Mouse (Mus musculus) forebrain, embryonic 13.5 days (tissue): ENCODE measurements around the gene Rad23a. TPM values are rescaled to one million over a fixed set of nuclear protein-coding genes. Genes with fewer than 3 reads are reported as not detected.
"Not testable (repeated sequence)": the region's sequence is repeated elsewhere in the genome, so short reads cannot be mapped to it uniquely, and the experiment has no call there.

Experiments used
- ATAC-seq: fragments of 200-750 bp; cut with Nextera tagmentation; 2 replicates; pipeline ENCODE4 v1.8.0; 2017
- H3K27ac ChIP-seq: fragments of 300-500 bp; sonication (generic); 2 replicates; pipeline ENCODE4 v1.5.1; 2015; ENCODE audit warnings: inconsistent platforms, mild to moderate bottlenecking, moderate library complexity
- H3K27me3 ChIP-seq: fragments of 300-500 bp; sonication (generic); 2 replicates; pipeline ENCODE4 v1.6.1; 2015; ENCODE audit warnings: mild to moderate bottlenecking, inconsistent platforms
- H3K36me3 ChIP-seq: fragments of 300-500 bp; sonication (generic); 2 replicates; pipeline ENCODE4 v1.6.1; 2015; ENCODE audit warnings: mild to moderate bottlenecking, inconsistent platforms; ENCODE audit not compliant: poor library complexity, severe bottlenecking
- H3K4me1 ChIP-seq: fragments of 300-500 bp; sonication (generic); 2 replicates; pipeline ENCODE4 v1.6.1; 2015; ENCODE audit warnings: inconsistent platforms
- H3K4me2 ChIP-seq: fragments of 300-500 bp; sonication (generic); 2 replicates; pipeline ENCODE4 v1.6.1; 2015; ENCODE audit warnings: inconsistent platforms, mild to moderate bottlenecking, moderate library complexity
- H3K4me3 ChIP-seq: fragments of 300-500 bp; sonication (generic); 2 replicates; pipeline ENCODE4 v1.5.1; 2015; ENCODE audit warnings: mild to moderate bottlenecking, inconsistent platforms
- H3K9ac ChIP-seq: fragments of 300-500 bp; sonication (generic); 2 replicates; pipeline ENCODE4 v1.6.1; 2015; ENCODE audit warnings: mild to moderate bottlenecking, inconsistent platforms
- H3K9me3 ChIP-seq: fragments of 300-500 bp; sonication (generic); replicated peaks from 2 replicates; pipeline ENCODE4 v1.6.1; 2016; ENCODE audit warnings: inconsistent platforms
- WGBS: fragments of 180-500 bp; shearing (Covaris S2); methylation state at CpG from one replicate; pipeline ENCODE4 v1.1.7; 2015; 5-methylcytosine and 5-hydroxymethylcytosine counted together
- polyA plus RNA-seq: library from polyadenylated mRNA; unstranded; fragments of >200 nt; fragmentation: Nextera tagmentation; extraction: Ambion mirVana; gene quantifications from 2 replicates; pipeline ENCODE4 v1.2.1, GENCODE M21; 2015

Gene Rad23a
- polyA plus RNA-seq, 1 experiment from 2014 or later: 93.9 TPM

GRCm38 (mm10) chr8:84837912-84838470, 2.5 kb downstream of the Rad23a start:
- Histone ChIP-seq H3K36me3 (peaks cover 70% of the 10 kb centered on the region), H3K9ac (no peak overlapping the region), H3K27ac (peak overlapping the region; percentile 31), H3K4me2 (no peak overlapping the region), H3K4me1 (peaks cover 59% of the 10 kb centered on the region), H3K9me3 (no peaks in the 10 kb centered on the region), H3K4me3 (no peak overlapping the region), H3K27me3 (no peaks in the 10 kb centered on the region)
- 89% methylated on average over 15 of the region's 15 CpGs for WGBS
- ATAC-seq: no peak

- H3K27me3 ChIP-seq: no peaks in the 10 kb centered on the region
- 79% methylated on average over 8 of the region's 8 CpGs for WGBS
- H3K9me3 ChIP-seq: no peaks in the 10 kb centered on the region
- no peak overlapping the region for H3K4me3 ChIP-seq
- no peak overlapping the region for H3K4me2 ChIP-seq
- ATAC-seq: no peak
- H3K4me1 ChIP-seq: peaks cover 58% of the 10 kb centered on the region
- peaks cover 64% of the 10 kb centered on the region for H3K36me3 ChIP-seq
- H3K27ac ChIP-seq: peak overlapping the region; percentile 31
- no peak overlapping the region for H3K9ac ChIP-seq
Observed at GRCm38 (mm10) chr8:84837149-84837911, 3.1 kb downstream of the Rad23a start.

- WGBS: 58% methylated on average over 10 of the region's 10 CpGs
- peak overlapping the region; percentile 30 for H3K4me2 ChIP-seq
- H3K4me3 ChIP-seq: no peak overlapping the region
- peaks cover 58% of the 10 kb centered on the region for H3K4me1 ChIP-seq
- no peak overlapping the region for H3K9ac ChIP-seq
- peaks cover 51% of the 10 kb centered on the region for H3K36me3 ChIP-seq
- H3K27ac ChIP-seq: peak overlapping the region; percentile 95
- H3K27me3 ChIP-seq: no peaks in the 10 kb centered on the region
- no peaks in the 10 kb centered on the region for H3K9me3 ChIP-seq
- ATAC-seq: peak; percentile 71
Observed at GRCm38 (mm10) chr8:84834866-84835855, 5.3 kb downstream of the Rad23a start.

DNA sequence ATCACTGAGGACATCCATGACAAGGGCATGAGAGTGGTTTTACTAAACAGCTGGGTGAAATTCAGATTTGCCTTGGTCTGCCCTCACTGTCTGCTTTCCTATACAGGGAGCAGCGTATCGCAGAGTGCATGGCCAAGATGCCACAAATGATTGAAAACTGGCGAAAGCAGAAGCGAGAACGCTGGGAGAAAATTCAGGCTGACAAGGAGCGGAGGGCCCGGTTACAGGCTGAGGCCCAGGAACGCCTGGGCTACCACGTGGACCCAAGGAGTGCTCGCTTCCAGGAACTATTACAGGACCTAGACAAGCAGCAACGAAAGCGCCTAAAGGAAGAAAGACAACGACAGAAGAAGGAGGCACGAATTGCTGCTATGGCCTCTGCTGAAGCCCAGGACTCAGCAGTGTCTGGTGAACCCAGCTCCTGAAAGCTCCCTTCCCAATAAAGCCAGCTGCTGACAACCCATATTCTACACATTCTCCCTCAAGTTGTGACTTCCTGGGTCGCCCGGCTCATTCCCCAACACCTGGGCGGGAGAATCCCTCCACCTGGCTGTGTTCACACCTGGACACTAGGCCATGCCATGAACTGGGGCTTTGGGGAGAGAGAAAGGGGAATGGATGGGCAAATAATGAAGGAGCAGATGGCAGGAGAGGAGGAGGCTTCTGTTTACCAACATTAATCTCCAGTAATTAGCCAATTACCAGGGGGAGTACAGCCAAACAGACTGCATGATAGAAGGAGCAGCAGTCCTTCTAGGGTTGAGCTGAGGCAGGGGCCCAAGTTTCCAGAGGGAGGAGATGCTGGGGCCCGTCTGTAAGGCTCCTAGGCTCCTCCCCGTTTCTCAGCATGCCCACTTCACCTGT, 6.2 kb downstream of the Rad23a start:
- H3K9me3 ChIP-seq: no peaks in the 10 kb centered on the region
- peaks cover 50% of the 10 kb centered on the region for H3K4me1 ChIP-seq
- peak overlapping the region; percentile 74; the same call in 1 of the 2 replicates for H3K4me2 ChIP-seq
- peak overlapping the region; percentile 95 for H3K27ac ChIP-seq
- H3K9ac ChIP-seq: peak overlapping the region; percentile 27; the same call in 1 of the 2 replicates
- H3K36me3 ChIP-seq: peaks cover 51% of the 10 kb centered on the region
- 80% methylated on average over 19 of the region's 19 CpGs for WGBS
- ATAC-seq: peak; percentile 61
- no peaks in the 10 kb centered on the region for H3K27me3 ChIP-seq
- peak overlapping the region; percentile 88; the same call in 1 of the 2 replicates for H3K4me3 ChIP-seq

- WGBS: 67% methylated on average over 10 of the region's 10 CpGs
- H3K4me2 ChIP-seq: peak overlapping the region; percentile 74
- H3K9me3 ChIP-seq: no peaks in the 10 kb centered on the region
- ATAC-seq: no peak
- H3K27ac ChIP-seq: peak overlapping the region; percentile 95
- peak overlapping the region; percentile 97 for H3K9ac ChIP-seq
- H3K4me1 ChIP-seq: peaks cover 46% of the 10 kb centered on the region
- no peaks in the 10 kb centered on the region for H3K27me3 ChIP-seq
- H3K36me3 ChIP-seq: peaks cover 44% of the 10 kb centered on the region
- peak overlapping the region; percentile 88 for H3K4me3 ChIP-seq
Observed at GRCm38 (mm10) chr8:84832759-84833742, 7.4 kb downstream of the Rad23a start.

- 2% methylated on average over 59 of the region's 59 CpGs for WGBS
- peaks cover 35% of the 10 kb centered on the region for H3K36me3 ChIP-seq
- no peaks in the 10 kb centered on the region for H3K9me3 ChIP-seq
- H3K27ac ChIP-seq: peak overlapping the region; percentile 95
- peak; percentile 65 for ATAC-seq
- H3K27me3 ChIP-seq: no peaks in the 10 kb centered on the region
- peak overlapping the region; percentile 88 for H3K4me3 ChIP-seq
- H3K9ac ChIP-seq: peak overlapping the region; percentile 97
- H3K4me1 ChIP-seq: peaks cover 45% of the 10 kb centered on the region
- peak overlapping the region; percentile 74 for H3K4me2 ChIP-seq
Observed at GRCm38 (mm10) chr8:84832034-84832717, 8.3 kb downstream of the Rad23a start.

- H3K36me3 ChIP-seq: peaks cover 28% of the 10 kb centered on the region
- no peaks in the 10 kb centered on the region for H3K9me3 ChIP-seq
- H3K4me2 ChIP-seq: peak within 1 kb of the TSS; percentile 74
- no peaks in the 10 kb centered on the region for H3K27me3 ChIP-seq
- ATAC-seq: no peak
- H3K27ac ChIP-seq: peak within 1 kb of the TSS; percentile 95
- H3K9ac ChIP-seq: peak within 1 kb of the TSS; percentile 97
- WGBS: 80% methylated on average over 11 of the region's 11 CpGs
- peak within 1 kb of the TSS; percentile 88 for H3K4me3 ChIP-seq
- H3K4me1 ChIP-seq: peaks cover 40% of the 10 kb centered on the region
Observed at GRCm38 (mm10) chr8:84831490-84831889, 9.0 kb downstream of the Rad23a start, which contains the start of gene Gadd45gip1. Gadd45gip1 (plus strand) TSS chr8:84831522.

DNA sequence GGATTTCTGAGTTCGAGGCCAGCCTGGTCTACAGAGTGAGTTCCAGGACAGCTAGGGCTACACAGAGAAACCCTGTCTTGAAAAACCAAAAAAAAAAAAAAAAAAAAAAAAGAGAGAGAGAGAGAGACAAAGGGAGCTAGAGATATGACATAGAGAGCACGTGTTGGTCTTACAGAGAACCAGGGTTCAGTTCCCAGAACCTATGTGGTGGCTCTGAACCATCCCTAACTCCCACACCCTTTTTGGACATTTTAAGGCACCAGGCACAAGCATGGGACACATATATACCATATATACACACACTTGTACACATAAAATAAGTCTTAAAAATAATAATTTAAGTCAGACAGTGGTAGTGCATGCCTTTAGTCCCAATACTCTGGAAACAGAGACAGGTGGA, 13.9 kb downstream of the Rad23a start:
- not testable (repeated sequence) for H3K4me1 ChIP-seq, H3K27me3 ChIP-seq, H3K4me2 ChIP-seq, H3K9me3 ChIP-seq, H3K9ac ChIP-seq, ATAC-seq, H3K36me3 ChIP-seq, H3K4me3 ChIP-seq, H3K27ac ChIP-seq
- WGBS: 81% methylated on average over 2 of the region's 2 CpGs

DNA sequence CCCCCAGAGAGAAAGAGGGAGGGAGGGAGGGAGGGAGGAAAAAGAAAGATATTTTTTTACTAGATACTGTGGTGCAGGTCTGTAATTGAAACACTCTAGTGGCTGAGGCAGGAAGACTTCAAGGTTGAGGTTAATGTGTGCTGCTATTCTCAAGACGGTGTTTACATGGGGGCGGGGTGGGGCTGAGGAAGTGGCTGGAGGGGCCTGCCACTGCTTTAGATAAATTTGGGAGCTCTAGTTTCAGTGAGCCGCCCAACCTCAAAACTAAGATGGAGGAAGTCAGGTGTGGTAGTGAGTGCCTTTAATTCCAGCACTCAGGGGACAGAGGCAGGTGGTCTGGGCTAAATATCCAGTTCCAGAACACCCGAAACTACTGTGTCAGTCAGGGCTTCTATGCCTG, 14.8 kb downstream of the Rad23a start:
- Histone ChIP-seq H3K9ac (no peak overlapping the region), H3K27ac (no peak overlapping the region), H3K9me3 (no peaks in the 10 kb centered on the region), H3K36me3 (no peaks in the 10 kb centered on the region), H3K27me3 (0 out of 2 replicates have a peak, but pooled peaks cover 3% of the 10 kb centered on the region), H3K4me3 (no peak overlapping the region), H3K4me1 (peaks cover 9% of the 10 kb centered on the region), H3K4me2 (no peak overlapping the region)
- WGBS: 78% methylated on average over 4 of the region's 4 CpGs
- ATAC-seq: no peak

DNA sequence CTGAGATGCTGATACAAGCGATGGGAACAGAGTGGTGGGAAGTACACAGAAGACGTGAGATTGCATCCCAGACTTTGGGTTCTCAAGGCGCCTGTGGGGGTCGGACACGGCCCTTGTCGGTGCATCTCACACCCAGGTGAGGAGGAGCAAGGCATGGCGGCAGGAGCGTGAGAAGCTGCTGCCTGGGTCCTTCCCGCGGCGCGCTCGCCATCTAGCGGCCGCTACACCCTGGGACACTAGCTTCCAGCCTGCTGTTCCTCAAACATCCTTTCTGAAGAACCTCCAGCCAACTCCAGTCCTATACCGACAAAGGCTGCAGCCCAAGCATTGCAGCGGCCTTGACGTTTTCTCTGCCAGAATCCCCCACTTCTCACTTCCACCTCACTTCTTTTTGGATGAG, 16.8 kb downstream of the Rad23a start:
- Histone ChIP-seq H3K9me3 (no peaks in the 10 kb centered on the region), H3K27me3 (0 out of 2 replicates have a peak, but pooled peaks cover 3% of the 10 kb centered on the region), H3K4me3 (peak overlapping the region; percentile 25; the same call in 1 of the 2 replicates), H3K9ac (no peak overlapping the region; the same call in 1 of the 2 replicates), H3K36me3 (no peaks in the 10 kb centered on the region), H3K27ac (no peak overlapping the region), H3K4me1 (peaks cover 9% of the 10 kb centered on the region), H3K4me2 (peak overlapping the region; percentile 56)
- WGBS: under 1% methylated on average over 18 of the region's 18 CpGs
- peak; percentile 88 for ATAC-seq
